Mouse (Mus musculus) lung, postnatal 4 days (tissue): ENCODE measurements around the gene Fkbp10.

Experiments used
- DNase-seq, 2 experiments: peaks; one replicate each; pipeline ENCODE4 v3.0.0; 2021

Gene Fkbp10

DNA sequence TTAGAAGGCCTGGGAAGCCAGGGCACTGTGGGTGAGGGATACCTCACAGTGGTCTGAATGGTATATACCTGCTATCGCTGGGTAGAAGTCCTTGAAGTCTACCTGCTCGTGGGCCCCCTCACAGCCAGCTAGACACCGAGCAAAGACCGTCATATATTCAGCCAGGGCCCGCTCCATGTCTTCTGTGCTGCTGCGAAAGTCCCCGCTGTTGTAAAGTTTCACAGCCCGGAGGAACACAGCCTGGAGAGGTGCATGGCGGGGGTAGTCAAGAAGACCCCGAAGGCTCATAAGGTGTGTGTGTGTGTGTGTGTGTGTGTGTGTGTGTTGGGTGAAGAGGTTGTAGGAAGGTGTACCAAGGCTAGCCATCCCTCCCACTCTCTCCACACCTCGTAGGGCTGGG, 2.0 kb upstream of the Fkbp10 start:
- DNase-seq = no peak

DNA sequence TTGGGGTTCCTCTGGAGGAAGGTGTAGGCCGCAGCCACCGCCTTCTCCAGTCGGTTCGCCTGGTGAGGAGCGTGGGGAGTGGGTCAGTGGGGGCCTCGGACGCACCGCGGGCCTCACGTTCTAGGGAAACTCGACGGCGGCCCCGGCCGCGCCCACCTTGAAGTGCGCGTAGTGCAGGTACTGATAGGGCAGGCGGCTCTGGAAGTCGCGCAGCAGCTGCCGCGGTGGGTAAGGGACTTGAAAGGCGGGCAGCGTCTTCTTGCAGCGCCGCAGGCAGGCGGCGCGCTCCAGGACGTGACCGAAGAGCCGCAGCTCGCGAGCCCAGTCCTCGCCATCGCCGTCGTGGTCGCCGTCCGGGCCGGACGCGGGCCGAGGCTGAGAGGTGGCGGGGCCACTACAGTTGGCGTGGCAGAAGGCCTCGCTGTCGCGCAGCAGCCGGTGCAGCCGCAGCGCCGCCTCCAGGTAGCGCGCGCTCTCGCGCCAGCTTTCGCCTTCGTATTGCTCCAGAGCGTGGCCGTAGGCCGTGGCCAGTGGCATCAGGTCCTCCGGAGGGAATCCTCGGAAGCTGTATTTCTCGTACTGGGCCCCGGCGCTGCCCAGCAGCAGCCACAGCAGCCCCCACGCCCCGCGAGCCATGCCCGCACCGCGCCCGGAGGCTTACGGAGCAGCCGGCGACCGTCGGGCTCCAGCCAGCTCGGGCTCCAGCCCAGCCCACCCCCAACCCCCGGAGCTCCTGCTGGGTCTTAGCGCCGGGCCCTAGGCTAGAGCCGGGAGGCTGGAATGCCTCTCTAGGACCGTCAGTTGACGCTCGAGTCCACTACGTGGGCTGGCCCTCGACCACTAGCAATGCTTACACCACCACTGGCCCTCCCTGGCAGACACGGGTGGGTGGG, 1.2 kb upstream of the Fkbp10 start, which contains the start of gene P3h4:
Gene P3h4 (minus strand): TSS at position 816 of the 893 bp plus-strand sequence.
- peak; percentile 92 to 94 for DNase-seq

DNA sequence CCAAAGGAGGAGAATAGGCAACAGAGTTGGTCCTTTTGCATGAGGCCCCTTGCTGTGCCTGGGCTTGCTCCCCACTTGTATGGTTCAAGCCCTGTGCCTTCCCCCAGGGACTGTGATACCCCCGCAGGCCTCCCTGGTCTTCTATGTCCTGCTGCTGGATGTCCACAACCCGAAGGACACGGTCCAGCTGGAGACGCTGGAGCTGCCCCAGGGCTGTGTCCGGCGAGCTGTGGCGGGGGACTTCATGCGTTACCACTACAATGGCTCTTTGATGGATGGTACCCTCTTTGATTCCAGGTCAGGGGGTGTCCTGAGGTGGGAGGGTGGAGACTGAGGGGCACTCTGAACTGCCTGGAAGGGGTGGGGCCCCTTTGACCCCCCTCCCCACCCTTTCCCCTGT, 6.0 kb downstream of the Fkbp10 start:
- DNase-seq = no peak

DNA sequence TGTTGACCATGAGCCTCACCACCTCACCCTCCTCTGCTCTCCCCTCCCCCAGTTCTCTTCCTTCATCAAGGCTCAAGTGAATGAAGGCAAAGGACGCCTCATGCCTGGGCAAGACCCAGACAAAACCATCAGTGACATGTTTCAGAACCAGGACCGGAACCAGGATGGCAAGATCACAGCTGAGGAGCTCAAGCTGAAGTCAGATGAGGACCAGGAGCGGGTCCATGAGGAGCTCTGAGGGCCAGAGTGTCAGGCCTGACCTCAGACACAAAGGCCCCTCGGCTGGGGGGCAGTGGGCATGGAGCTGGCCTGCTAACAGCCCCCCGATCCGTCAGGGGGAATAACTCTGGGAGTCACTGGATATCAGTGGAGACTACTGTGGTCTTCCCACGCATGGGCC, 8.3 kb downstream of the Fkbp10 start:
- no peak for DNase-seq

DNA sequence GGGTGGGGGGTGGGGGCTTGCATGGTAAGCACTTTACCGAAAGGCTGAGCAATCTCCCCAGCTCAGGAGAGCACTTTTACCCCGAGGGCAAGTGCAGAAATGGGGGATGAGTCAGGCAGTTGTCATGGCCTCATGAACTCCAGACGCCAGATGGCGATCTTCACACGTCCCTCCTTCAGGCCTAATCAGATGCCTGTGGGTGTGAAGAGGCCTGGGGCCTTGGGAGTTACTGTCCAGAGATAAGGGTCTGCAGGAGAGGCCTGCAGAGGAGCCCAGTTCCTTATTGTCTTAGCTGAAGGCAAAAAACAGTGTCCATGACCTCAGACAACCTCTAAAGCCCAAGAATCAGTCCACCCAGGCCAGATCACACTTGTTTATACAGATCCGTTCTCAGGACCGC, 10.4 kb downstream of the Fkbp10 start:
- peak; percentile 73 to 79 for DNase-seq

DNA sequence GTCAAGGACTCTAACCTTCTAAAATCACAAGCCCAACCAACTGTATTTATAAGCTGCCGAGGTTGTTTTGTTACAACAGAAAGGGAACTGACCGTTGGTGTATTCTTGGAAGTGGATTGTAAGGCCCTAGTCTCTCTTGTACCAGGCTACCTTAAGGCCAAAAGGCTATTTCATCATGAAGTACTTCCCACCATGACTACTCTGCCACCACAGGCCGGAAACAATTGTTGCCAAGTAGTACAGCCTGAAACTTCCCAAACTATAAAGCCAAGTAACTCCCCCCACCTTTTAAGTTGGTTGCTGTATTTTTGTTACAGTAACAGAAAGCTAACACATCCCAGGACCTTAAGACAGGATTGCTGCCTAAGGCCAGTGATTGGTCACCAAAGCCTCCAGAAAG, 11.3 kb downstream of the Fkbp10 start:
- DNase-seq = no peak

DNA sequence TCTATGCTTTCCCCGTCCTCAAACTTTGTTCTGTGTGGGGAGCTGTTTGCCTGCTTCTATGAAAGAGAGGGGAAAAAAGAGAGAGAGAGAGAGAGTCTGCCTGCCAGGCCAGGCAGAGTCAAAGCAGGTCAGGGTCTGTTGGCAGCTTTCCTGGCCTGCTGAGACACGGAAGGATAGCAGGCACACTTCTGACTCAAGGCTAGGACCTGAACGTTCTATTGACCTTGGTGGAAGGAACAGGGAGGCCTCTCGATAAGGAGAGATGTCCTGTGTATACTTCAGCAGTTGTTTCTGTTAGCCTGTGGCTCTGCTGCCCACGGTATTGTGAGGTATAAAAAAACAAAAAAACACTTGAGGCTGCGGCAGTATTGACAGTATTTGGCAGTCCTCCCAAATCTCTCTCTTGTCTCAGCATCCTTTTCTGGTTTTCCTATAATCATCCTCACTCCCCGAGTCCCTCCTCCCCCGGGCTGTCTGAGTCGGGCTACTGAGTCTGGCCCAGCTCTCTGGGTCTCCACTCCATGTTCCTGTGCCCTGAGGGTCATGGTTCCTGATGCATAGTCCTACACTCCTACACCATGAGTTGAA, 13.2 kb downstream of the Fkbp10 start:
- DNase-seq = no peak

DNA sequence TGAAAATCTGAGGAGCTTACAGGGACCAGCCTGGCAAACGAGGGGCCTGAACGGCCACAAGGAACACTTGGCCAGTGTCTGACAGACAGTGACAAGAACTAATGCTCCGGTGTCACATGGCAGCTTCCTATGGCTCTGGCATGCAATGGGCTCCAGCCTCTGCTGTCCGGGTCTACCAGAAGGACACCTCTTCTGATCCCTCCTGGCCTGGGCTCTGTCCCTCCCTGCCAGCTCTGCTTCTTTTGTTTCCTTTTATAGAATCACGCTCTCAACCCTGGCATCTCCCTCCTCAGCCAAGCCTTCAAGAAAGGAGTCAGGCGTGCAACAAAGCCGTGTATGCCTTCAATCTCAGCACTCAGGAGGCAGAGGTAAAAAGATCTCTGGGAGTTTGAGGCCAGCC, 14.6 kb downstream of the Fkbp10 start:
- DNase-seq = no peak

DNA sequence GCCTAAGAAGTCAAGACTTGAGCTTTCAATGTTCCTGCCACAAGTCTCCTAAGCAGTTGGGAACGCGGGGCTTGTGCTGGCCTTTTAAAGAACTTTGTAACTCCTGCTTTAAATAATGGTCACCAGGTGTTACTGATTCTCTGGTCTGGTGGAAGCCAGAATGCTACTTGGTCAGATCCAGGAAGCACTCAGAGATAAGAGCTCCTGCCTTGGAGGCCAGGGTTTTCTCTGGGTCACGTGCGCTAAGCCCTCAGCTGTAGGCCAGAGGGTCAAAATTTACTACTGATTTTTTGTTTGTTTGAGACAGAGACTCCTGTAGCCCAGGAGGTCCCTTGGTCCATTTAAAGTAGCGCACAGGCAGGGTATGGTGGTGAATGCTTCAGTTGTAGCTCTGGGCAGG, 16.5 kb downstream of the Fkbp10 start:
- DNase-seq = peak in 1 of 2 experiments; percentile 50

DNA sequence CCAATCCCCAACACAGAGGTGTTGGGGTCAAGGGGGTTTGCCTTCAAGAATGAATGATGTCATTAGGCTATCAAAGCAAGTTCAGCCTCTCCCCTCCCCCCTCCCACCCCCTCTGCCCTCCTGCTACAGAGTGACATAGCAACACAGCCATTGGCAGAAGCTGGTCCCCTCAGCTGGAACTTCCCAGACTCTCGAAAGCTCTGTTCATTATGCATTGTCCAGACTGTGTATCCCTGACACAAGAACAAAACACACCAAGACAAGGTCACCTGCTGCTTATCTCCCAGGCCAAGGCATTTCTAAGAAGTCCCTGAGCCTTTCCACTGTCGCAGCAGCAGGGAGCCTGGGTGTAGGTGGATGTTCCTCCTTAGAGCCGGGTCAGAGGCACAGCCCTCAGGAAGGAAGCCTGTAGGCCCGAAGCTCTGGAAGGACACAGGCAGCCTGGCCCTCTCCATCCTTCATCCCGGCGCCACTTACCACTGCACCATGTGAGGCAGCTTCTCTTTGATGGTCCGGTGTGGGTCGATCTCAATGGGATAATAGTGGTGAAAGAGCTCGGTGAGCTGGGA, 20.3 kb downstream of the Fkbp10 start:
- no peak for DNase-seq

DNA sequence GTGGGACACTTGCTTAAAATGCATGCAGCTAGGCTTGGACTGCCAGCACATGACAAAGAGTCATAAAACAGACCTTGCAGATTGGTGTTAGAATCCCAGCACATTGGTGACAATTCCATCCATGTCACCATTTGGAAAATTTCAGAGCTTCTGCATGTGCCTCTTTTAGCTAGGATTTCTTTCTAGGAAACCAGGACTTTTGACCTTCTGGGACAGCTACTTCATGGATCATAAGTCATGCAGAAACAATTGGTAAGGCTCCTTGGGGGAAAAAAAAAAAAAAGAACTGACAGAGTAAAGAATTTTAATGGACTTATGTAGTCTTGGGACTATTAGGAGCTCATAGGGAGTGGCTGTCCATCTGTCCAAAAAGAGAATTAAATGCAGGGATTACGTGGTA, 22.4 kb downstream of the Fkbp10 start:
- no peak for DNase-seq

DNA sequence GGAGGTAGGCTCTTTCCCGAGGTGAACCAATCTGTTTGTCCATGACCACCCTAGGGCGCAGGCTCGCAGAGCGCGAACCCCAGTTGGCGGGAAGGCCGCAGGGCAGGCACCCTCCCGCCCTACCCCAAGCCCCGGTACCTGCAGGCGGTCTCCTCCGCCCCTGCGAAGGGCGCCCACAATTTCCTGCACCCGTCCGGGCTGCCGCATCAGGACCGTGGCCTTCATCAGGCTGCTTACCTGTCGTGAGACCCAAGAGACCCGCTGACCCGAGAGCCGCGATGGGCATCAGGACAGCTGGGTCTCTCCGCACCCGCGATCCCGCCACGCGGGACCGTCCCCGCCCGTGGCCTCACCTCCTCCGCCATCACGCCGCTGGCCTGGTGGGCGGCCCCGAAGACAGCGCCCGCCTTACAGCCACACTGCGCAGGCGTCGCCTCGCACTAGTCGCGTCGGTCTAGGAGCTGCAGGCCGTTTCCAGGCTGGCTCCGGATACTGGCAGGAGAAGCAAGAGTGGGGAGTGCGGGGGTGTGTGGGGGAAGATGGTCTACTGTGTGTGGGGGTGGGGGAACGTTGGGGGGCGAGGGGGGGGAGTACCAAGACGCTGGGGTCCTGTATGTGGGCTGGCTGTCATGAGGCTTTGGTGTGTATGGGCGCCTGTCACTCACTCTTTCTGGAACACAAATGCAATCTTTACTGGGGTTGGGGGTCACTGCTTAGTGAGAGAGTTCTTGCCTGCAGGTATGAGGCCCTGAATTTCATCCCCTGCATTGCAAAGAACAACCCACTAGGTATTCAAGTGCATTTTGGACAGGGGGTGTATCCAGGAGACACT, 25.4 kb downstream of the Fkbp10 start:
- peak; percentile 91 to 92 for DNase-seq

DNA sequence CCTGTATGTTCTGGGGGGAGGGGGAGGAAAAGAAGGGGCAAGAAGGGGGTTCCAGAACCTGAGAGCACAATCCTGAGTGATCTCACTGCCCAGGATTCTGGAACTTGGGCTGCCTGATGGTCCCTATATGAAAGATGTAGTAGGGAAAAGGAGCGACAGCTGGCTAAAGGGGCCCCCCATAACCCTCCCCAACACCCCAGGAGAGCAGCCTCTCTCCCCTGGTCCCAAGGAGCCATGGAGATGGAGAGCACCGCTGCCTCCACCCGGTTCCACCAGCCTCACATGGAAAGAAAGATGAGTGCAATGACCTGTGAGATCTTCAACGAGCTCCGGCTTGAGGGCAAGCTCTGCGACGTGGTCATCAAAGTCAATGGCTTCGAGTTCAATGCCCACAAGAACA, 26.3 kb downstream of the Fkbp10 start, which contains the start of the genes Nt5c3b and Klhl10:
Gene Nt5c3b (minus strand): TSS at position 12 of the 400 bp plus-strand sequence.
Gene Klhl10 (plus strand): TSS at position 121 of the 400 bp plus-strand sequence.
- no peak for DNase-seq

DNA sequence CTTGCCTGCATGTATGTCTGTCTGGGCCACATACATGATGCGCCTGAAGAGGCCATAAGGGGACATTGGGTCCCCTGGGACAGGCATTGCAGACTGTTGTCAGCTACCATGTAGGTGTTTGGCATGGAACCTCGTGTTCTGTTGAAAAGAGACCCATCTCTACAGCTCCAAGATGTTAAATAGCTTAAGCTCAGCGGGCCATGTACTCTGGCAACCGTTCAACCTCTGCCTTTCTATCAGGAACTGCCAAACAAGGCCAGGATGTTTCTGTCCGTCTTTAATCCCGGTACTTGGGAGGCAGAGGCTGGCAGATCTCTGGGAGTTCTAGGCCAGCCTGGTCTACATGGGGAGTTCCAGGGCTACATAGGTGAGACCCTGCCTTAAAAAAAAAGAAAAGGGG, 27.1 kb downstream of the Fkbp10 start:
- DNase-seq = no peak

DNA sequence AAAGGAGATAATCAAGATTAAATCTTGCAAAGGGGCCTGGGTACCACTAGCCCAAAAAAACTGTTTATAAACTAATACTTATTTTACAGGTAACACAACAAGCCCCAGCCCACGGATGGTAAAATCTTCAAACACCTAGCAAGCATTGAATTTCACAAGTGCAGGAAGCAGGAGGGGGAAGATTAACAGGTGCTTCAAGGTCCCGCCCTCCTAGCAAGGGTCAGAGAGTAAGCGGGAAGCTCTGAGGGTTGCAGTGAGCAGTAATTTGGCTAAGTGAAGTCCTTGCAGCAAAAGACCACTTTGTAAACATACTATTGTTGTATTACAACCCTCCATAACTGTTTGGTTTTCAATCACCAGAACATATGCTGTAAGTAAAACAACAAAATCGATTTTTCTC, 41.8 kb downstream of the Fkbp10 start:
- no peak for DNase-seq

DNA sequence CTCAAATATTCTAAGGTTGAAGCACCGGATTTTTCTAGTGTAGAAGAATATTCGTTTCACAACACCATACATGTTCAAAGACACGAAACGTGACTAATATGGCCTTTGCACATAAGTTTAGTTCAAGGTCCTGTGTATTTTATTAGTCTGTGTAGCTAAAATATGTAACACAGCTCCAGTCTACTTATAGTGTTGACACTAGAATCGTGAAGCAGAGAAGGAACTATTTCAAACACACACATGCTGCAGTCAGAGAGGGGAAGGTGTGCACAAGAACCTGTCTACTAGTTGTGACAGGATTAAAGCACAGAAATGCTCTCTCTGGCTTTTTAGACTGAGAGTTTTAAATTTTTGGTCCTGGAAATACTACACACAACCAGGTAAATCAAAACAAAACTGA, 42.2 kb downstream of the Fkbp10 start:
- DNase-seq = no peak

DNA sequence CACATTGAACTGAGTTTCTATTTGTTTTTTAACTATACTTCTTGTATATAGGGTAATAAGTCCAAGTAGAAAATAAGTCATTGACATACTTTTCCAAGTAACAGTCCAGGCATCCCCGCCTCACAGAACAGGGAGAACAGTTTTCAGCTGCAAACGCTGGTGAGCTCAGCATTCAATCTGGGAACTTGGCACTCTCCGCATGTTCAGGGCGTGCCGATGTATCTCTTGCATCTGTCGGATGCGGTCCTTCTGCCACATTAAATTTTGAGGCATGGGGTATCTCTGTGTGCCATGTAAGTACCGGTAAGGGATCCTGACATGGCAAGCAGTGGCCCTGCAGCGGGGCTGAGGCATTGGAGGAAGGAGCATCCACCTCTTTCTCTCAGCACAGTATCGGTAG, 47.2 kb downstream of the Fkbp10 start:
- DNase-seq = no peak

DNA sequence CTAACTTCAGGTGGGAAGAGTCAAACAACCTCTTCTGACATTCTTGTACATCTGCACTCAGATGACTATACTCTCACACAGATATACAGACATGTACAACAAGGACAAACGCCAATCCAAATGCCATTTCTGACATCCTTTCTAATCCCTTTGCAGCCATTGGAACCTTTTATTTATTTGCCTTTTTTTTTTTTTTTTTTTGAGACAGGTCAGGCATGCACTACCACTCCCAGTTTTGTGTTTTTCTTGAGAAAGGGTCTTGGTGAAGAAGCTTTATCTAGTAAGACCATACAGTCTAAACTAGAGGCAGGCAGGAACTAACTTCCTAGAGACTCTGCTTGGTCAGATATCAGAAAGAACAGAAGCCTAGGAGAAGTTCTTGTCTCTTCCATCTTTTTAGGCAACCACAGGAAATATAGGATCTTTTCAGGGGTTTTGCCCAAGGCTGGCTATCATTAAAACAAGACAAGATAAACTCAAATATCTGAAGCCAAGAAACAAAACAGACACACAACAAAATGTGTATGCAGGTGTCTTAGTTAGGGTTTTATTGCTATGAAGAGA, 49.8 kb downstream of the Fkbp10 start:
- DNase-seq = no peak

DNA sequence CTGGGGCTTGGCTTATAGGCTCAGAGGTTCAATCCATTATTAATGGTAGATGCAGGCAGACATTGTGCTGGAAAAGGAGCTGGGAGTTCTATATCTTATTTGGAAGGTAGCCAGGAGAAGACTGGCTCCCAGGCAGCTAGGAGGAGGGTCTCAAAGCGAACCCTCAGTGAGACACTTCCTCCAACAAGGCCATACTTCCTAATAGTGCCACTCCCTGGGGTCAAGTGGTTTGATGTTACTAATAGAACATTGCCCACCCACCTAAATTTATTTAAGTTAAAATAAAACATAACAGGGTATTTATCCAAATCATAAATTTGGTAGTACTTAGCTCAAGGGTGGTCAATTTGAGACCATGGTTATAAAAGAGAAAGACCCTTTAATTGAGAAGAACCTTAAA, 50.3 kb downstream of the Fkbp10 start:
- no peak for DNase-seq

DNA sequence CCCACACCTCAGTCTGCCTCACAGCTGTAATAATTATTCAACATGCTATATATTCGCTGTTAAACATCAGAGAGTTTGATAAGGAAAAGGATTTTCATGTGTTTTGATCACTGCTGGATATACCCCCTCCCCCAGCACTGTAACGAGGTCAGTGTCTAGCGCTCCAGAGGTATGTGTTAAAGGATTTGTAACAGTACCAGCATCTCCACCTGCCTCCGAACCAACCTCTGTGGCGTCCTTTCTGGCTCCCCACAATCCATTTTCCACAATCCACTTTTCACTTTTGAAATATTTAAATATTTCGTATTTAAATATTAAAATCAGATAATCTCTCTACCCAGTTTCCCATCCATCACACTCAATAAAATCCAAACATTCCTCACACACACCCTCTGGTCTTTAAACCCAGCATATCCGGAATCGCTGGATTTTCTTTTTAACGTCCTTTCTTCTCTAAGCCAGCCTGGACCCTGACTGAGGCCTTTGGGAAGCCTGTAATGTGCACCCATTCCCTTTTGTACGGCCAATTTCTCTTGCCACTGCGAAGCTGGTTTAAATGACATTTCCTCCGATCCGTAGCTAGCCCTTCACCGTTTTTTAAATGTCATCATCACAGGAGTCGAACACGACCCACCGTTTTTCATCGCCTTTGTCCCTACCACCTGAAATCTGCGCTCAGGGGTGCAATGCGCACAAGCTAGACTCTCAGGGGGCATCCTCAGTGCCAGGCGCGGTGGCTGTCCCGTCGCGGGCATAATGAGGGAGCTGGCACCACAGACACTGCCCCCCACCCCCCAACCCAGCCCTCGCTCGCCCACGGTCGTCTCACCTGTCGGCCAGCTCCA, 56.1 kb downstream of the Fkbp10 start:
- DNase-seq = peak in 1 of 2 experiments; percentile 8

DNA sequence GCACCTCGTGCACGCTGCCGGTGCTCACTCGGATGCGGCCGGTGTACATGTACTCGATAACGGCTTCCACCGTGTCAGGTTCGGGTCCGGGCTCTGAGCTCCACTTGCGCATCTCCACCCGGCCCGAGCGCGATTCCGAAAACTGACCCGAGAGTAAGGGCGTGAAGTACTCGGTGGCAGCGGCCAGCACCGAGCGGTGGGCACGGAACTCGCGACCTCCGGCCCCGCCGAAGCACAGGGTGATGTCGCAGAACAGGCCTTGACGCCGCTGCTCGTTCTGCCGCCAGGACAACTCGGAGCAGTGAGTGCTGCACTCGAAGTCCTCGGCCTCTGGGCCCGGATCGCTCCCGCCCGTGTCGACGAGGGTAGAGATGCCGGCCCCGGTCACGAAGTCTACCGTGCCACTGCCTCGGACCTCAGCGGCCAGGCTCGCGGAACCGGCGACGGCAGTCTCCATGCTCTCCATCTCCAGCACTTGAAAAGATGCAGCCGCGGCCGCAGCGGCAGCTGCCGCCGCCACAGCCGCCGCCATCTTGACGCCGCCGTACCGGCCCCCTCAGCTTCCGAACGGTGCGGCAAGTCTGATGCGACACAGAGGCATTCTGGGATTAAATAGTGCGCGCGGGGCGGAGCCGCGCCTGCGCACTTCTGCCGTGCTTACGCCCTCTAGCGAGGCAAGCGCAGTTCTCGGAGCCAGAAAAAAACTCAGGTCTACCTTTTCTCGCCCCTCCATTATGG, 56.9 kb downstream of the Fkbp10 start, which contains the start of gene Klhl11:
Gene Klhl11 (minus strand): TSS at position 545 of the 738 bp plus-strand sequence.
- DNase-seq = peak; percentile 93
